Mouse (Mus musculus) neural tube, embryonic 10.5 days (tissue): ENCODE results near the gene Acp5.
A peak's percentile ranks its signal among the peaks of the same experiment; 100 is the strongest.

ENCODE experiments used
- DNase-seq: peaks from one replicate; pipeline ENCODE4 v3.0.0-alpha.2; 2017; ENCODE audit warnings: low spot score; ENCODE audit errors: extremely low spot score

Gene Acp5

GRCm38 (mm10) chr9:22143108-22144037 lies 7.9 kb upstream of the Acp5 start:
- peak; percentile 88 for DNase-seq

DNA sequence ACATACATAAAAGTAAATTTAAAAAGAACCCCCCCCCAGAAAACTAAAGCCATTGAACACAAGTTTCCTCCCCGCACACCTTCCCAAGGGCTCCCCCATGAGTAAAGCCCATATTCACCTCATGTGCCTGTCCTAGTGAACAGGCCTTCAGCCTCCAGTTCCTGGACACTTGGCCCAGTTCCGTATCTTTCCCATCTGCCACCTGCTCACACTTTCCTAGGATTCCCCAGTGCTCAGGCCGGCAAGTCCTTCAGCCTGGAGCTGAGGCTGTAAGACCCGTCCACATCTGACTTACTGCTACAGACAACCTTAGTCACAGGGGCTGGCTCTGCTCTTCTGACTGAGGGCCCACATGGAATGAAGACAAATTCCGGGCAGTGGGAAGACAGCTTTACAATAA lies 4.2 kb upstream of the Acp5 start:
- no peak for DNase-seq

DNA sequence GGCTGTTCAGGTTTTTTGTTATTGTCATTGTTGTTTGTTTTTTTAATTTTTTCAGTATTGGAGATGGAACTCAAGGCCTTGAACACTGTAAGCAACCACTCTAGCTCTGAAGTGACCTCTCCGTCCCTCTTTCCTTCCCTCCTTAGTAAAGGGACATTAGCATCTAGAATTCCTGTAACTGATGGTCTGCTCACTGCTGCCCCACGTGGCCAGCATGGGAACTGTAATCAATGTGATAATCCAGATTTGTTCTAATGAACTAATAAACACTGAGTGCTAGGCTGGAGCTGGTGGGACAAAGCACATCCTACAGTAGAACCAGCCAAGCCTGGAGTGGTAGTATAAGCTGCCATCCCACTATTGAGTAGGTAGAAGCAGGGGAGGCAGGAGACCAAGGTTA lies 3.0 kb upstream of the Acp5 start:
- DNase-seq: peak; percentile 51

GRCm38 (mm10) chr9:22136765-22137547 lies 1.4 kb upstream of the Acp5 start:
- peak; percentile 49 for DNase-seq

GRCm38 (mm10) chr9:22134988-22135643 lies 395 bp downstream of the Acp5 start:
- no peak for DNase-seq

- no peak for DNase-seq
Measured at GRCm38 (mm10) chr9:22134246-22134890, 1.1 kb downstream of the Acp5 start.

DNA sequence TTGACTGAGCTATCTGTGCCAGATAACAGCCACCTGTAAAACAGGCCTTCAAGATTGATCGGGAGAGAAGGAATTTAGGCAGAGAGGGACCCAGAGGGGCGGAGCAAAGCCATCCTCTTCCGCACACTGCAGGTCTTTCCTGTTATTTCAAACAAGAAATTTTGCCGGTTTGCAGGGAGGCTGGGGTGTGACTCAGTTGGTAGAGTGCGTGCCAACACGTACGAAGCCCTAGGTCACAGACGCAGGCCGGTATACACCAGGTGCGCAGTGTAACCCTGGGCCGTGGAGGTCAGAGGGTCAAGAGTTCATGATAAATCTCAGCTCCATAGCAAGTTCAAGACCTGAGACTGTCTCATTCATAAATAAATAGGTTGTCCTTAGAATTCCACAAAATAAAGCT lies 3.3 kb downstream of the Acp5 start:
- no peak for DNase-seq

DNA sequence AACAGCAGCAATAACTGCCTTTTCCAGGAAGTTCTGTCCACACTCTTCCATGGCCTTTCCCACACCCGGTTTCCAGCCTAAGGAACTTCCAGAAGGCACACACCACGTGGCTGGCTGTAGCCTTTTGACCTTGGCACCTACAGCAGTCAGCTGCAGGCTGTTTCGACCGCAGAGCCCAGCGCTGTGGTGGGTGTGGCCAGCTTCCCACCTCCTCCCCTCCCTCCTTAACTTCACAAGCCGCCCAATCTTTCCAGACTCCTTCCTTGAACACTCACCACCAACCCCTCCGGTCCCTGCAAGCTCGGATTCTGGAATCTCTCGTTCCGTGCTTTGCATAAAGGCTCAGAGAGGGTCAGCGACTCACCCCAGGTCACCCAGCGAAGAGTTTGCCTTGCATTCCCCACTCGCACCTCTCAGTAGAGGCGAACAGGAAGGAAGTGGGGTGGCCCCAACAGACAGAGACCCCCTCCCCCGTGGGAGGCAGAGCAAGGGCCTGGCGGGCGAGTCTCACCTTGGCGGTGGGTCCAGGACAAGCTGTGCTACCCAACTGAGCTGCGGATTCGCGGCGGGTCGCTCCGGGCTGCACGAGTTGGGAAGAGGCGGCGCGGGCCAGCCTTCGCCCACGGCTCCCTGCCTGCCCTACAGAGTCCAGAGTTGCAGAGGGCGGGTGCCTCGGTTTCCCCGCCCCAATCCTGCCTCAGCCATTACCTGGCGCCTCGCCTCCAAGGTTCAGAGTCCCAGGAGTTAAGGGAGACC lies 4.1 kb downstream of the Acp5 start:
- peak; percentile 41 for DNase-seq

DNA sequence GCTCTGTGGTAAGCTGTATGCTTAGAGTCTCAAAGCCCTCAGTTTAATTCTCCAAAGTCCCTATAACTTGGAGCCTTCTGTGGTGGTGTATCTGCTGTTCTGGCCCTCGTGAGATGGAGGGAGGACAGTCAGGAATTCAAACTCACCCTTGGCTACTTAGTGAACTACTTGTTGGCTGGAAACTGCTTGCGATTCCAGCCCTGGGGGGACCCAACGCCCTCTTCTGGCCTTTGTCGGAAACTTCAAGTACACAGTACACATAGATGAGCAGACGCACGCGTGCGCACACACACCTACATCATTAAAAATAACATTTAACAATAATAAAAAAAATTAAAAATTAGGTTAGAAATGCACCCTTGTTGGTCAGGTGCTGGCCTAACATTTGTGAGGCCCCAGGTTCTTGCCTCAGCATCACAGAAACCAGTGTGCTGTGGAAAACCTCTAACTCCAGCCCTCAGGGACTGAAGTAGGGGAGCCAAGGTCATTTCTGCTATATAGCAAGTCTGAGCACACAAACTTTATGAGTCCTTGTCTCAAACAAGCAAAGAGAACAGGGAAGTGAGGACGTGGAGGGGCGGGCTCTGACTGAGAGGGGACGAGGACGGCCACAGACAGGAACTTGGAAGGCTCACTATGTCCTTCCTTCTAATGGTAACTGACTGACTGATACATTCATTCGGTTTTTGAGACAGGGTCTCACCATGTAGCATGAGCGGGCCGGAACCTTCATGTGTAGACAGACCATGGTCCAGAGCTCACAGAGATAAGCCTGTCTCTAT lies 10.1 kb downstream of the Acp5 start:
- DNase-seq: no peak

DNA sequence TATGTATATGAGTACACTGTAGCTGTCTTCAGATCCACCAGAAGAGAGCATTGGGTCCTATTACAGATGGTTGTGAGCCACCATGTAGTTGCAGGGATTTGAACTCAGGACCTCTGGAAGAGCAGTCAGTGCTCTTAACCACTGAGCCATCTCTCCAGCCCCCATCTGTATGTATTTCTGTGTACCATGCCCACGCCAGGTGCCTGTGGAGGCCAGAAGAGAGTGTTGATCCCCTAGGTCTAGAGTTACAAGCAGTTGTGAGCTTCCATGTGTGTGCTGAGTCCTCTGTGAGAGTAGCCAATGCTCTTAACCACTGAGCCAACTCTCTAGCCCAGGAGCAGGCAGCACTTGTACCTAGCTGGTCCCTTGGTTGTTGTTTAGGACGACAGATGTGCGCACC lies 11.3 kb downstream of the Acp5 start:
- DNase-seq: no peak

- DNase-seq: no peak
Measured at GRCm38 (mm10) chr9:22123069-22123609, 12.4 kb downstream of the Acp5 start.

DNA sequence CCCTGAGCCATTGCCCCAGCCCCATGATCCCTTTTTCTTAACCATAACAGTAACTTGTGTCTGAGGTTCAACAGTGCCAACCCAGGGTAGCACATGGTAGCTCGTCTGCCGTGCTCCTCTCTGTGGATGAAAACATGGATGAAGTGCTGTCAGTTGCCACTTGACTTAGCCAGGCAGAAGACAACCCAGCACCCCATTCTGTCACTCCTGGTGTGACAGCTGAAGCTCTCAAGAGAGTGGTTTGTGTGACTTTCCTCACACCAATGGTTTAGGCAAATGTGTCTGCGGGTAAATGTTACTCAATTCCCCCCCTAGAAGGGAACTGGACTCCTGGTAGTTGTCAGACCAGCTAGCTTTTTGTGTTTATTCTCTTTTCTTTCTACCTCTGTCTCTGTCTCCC lies 13.5 kb downstream of the Acp5 start:
- no peak for DNase-seq

GRCm38 (mm10) chr9:22121545-22121944 lies 14.0 kb downstream of the Acp5 start:
- no peak for DNase-seq

DNA sequence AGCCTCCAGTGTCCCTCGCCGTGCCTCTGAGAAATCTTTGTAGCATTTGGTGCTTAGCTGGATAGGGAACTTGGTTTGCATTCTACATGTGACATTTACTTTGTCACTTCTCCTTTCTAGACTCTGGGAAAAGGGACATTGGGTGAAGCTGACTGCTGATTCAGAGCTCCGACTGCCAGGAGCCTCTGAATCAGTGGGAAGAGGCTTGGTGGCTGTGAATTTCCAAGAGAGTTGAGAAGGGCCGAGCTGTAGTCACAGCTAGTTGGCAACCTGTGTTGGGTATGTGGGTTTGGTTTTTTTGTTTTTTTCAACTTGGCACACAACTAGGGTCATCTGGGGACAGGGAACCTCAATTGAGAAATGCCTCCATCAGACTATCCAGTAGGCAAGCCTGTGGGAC lies 16.0 kb downstream of the Acp5 start:
- DNase-seq: no peak

DNA sequence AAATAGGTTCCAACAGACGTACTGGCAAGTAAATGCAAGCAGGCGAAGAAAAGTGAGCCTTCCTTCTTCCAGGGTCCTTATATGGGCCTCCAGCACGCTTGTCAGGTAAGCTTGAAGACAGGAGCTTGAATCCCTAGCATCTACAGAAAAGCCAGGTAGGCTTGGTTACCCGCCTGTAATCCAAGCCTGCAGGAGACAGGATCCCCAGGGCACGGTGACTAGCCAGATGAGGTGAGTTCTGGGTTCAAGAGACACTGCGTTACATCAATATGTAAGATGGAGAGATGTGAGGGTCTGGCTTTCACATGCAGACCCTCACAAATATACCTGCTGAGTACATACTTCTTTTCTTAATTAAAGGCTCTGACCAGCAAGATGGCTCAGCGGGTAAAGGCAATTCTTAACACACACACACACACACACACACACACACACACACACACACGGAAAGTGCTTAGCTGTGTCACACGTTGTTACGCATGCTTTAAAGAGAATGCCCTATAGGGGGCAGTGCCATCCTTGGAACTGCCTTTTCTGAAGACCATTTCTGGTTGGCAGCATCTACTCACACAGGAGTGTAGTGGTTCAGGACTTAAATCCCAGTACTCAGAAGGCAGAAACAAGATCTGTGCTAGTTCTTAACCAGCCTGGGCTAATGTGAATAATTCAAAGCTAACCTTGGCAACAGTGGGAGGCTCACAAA lies 17.6 kb downstream of the Acp5 start:
- DNase-seq: peak; percentile 35

DNA sequence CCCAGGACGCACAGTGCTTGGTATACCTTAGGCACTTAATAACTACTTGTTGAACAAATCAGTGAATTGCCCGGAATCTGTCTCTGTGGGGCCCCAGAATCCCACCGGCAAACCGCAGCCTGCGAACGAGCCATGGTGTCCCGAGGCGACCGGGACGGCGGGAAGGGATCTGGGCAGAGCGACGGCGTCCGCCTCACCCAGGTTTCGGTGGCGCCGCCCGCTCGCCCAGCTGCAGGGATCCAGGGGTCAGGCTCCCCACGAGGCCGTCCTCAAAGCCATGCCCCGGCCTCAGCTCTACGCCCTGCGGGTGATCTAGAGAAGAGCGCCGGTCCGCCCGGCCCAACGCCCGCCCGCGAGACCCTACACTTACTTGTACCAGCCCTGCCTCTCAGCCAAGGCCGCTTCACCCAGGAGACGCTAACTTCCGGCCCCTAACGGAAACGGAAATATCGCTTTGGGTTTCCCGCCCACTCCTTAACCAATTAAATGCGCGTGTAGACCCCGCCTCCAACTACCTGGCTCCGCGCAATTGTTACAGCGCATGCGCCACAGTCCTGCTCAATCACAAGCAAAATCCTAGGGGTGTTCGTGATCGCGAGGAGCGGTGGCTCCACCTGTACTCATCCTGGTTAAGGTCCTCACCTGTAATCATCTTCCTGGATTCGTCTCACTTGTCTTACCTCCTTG lies 18.6 kb downstream of the Acp5 start, which contains the start of gene Elof1:
Elof1 (minus strand) TSS at position 433 of the 687 bp plus-strand sequence.
- DNase-seq: peak; percentile 94

DNA sequence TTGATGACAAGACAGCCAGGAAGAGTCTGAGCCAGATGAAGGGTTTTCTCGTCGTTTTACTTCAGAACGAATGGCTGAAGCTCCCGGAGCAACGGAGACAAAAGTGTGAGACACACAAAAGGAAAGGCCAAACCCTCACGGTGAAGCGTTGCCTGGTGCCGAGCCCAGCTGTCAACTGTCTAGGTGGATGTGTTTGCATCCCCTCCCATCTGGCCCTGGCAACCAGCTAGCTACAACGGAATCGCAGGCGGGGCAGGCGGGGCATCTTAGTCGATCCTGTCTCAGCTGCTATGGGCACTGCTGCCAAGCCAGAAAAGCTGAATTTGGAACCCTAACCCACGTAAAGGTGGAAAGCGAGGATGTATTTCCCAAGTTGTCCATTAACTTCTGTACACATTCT lies 19.4 kb downstream of the Acp5 start:
- peak; percentile 30 for DNase-seq

DNA sequence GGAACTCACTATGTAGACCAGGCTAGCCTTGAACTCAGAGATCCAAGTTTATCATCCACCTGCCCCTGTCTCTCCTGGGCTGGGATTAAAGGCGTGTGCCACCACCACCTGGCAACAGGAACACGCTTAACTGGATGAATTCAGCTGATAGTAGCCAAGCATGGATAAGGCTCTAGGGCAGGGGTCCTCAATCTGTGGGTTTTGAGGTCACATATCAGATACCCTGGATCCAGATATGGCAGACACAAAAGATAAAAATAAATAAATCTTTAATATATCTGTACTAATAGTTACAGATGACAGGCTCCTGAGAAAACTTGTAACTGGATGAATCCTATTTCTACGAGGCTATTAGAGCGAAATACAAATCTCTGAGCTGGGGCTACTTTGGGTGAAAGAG lies 19.9 kb downstream of the Acp5 start:
- DNase-seq: no peak
